Mouse (Mus musculus): ENCODE measurements around the gene Bdh1. TPM values are rescaled to one million over a fixed set of nuclear protein-coding genes. Genes with fewer than 3 reads are reported as not detected.
A peak's percentile ranks its signal among the peaks of the same experiment; 100 is the strongest.

Bdh1 gene
- polyA plus RNA-seq, 1 experiment from 2014 or later = 8.0 TPM

GRCm38 (mm10) chr16:31499681-31500310 lies 77.7 kb downstream of the Bdh1 start:
- no peak overlapping the region for H3K4me3 ChIP-seq (ENCODE audit: low read length)
- no peaks in the 10 kb centered on the region for H3K27me3 ChIP-seq (ENCODE audit: control insufficient read depth, insufficient read depth, low read length)
- no peak overlapping the region for H3K27ac ChIP-seq (ENCODE audit: low read depth, low read length)
- no peaks in the 10 kb centered on the region for H3K9me3 ChIP-seq (ENCODE audit: control insufficient read depth, low read length)
- no peak overlapping the region for H3K4me2 ChIP-seq (replicated peaks; ENCODE audit: low read depth, low read length)
- H3K4me1 ChIP-seq (ENCODE audit: control insufficient read depth, insufficient read depth, low read length) = peaks cover 6% of the 10 kb centered on the region; the same call in 1 of the 2 replicates
- H3K9ac ChIP-seq (ENCODE audit: low read depth, low read length) = no peak overlapping the region
- H3K36me3 ChIP-seq (ENCODE audit: control insufficient read depth, insufficient read depth, low read length) = no peaks in the 10 kb centered on the region
- 67% methylated on average over 11 of the region's 11 CpGs for WGBS
- ATAC-seq (ENCODE audit: low FRiP score, low TSS enrichment) = no peak

DNA sequence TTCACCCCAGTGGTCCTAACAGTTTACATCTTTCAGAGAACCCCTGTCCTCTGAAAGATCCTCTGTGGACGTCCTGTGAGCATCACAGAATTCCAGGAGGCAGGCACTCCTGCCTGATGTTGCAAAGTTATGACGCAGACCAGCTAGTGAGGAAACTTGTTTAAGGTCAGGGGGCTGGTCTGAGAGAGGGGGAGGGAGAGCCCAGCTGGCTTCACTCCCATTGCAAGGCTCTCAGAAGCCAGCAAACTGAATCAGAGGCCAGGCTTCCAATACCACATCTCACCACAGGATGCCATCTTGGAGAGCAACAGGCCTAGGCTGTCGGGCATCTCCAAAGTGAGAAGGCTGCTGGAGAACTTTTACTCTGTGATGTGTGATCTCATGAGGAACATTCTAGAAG lies 78.5 kb downstream of the Bdh1 start:
- H3K27ac ChIP-seq (ENCODE audit: low read depth, low read length) = no peak overlapping the region
- H3K27me3 ChIP-seq (ENCODE audit: control insufficient read depth, insufficient read depth, low read length) = no peaks in the 10 kb centered on the region
- 56% methylated on average over 3 of the region's 3 CpGs for WGBS
- H3K9ac ChIP-seq (ENCODE audit: low read depth, low read length) = no peak overlapping the region
- H3K4me1 ChIP-seq (ENCODE audit: control insufficient read depth, insufficient read depth, low read length) = peaks cover 6% of the 10 kb centered on the region; the same call in 1 of the 2 replicates
- ATAC-seq (ENCODE audit: low FRiP score, low TSS enrichment) = no peak
- H3K4me2 ChIP-seq (replicated peaks; ENCODE audit: low read depth, low read length) = no peak overlapping the region
- H3K4me3 ChIP-seq (ENCODE audit: low read length) = no peak overlapping the region
- H3K36me3 ChIP-seq (ENCODE audit: control insufficient read depth, insufficient read depth, low read length) = no peaks in the 10 kb centered on the region
- no peaks in the 10 kb centered on the region for H3K9me3 ChIP-seq (ENCODE audit: control insufficient read depth, low read length)

DNA sequence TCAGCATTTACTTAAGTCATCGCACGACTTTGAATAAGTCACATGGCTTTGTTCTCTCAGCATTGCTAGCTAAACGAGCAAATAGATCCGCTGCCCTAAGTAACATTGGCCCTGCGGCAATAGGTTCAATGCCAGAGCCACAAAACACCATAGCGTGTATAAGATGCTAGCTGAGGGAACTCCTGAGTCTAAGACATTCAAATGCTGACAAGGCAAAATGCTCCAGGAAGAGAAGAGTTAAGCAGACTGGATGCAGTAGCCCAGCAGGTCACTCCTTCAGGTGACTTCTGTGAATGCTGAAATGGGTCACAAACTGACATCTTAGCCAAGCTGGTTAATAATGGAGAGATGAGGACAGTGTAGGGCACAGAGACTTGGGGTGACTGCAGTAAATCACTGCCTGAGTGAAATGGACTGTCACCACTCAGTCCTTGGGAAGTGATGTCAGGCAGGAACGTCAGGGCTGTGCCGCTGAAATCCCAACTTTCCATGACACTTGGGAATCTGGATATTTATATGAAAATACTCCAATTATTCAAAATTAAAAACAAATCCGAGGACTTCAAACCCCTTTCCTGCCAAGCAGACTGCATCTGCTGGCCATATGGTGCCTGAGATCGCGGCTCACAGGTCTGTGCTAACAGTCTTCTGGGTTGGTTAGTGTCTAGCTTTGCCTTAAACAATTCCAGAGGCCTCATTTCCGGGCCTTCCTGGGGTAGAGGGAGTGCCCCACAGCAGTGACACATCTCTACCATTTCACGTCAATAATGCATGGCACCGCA lies 79.1 kb downstream of the Bdh1 start:
- ATAC-seq (ENCODE audit: low FRiP score, low TSS enrichment) = no peak
- Histone ChIP-seq H3K4me3 (ENCODE audit: low read length) (no peak overlapping the region), H3K36me3 (ENCODE audit: control insufficient read depth, insufficient read depth, low read length) (no peaks in the 10 kb centered on the region), H3K4me2 (replicated peaks; ENCODE audit: low read depth, low read length) (no peak overlapping the region), H3K9me3 (ENCODE audit: control insufficient read depth, low read length) (0 out of 2 replicates have a peak, but pooled peaks cover 3% of the 10 kb centered on the region), H3K27me3 (ENCODE audit: control insufficient read depth, insufficient read depth, low read length) (no peaks in the 10 kb centered on the region), H3K9ac (ENCODE audit: low read depth, low read length) (0 out of 2 replicates have a peak overlapping the region, but pooled peaks have one; percentile 7), H3K27ac (ENCODE audit: low read depth, low read length) (no peak overlapping the region), H3K4me1 (ENCODE audit: control insufficient read depth, insufficient read depth, low read length) (peaks cover 6% of the 10 kb centered on the region; the same call in 1 of the 2 replicates)
- 54% methylated on average over 14 of the region's 14 CpGs for WGBS

- Histone ChIP-seq H3K9me3 (ENCODE audit: control insufficient read depth, low read length) (0 out of 2 replicates have a peak, but pooled peaks cover 3% of the 10 kb centered on the region), H3K27ac (ENCODE audit: low read depth, low read length) (no peak overlapping the region), H3K4me1 (ENCODE audit: control insufficient read depth, insufficient read depth, low read length) (peaks cover 6% of the 10 kb centered on the region; the same call in 1 of the 2 replicates), H3K4me2 (replicated peaks; ENCODE audit: low read depth, low read length) (no peak overlapping the region), H3K4me3 (ENCODE audit: low read length) (no peak overlapping the region), H3K9ac (ENCODE audit: low read depth, low read length) (0 out of 2 replicates have a peak overlapping the region, but pooled peaks have one; percentile 7), H3K27me3 (ENCODE audit: control insufficient read depth, insufficient read depth, low read length) (no peaks in the 10 kb centered on the region), H3K36me3 (ENCODE audit: control insufficient read depth, insufficient read depth, low read length) (no peaks in the 10 kb centered on the region)
- peak; percentile 28; the same call in 1 of the 2 replicates for ATAC-seq (ENCODE audit: low FRiP score, low TSS enrichment)
- WGBS = 60% methylated on average over 14 of the region's 14 CpGs
These were observed 79.8 kb downstream of the Bdh1 start for GRCm38 (mm10) chr16:31501751-31502365.

- Histone ChIP-seq H3K36me3 (ENCODE audit: control insufficient read depth, insufficient read depth, low read length) (no peaks in the 10 kb centered on the region), H3K27ac (ENCODE audit: low read depth, low read length) (no peak overlapping the region), H3K9ac (ENCODE audit: low read depth, low read length) (no peak overlapping the region), H3K4me2 (replicated peaks; ENCODE audit: low read depth, low read length) (0 out of 2 replicates have a peak overlapping the region, but pooled peaks have one; percentile 6), H3K4me1 (ENCODE audit: control insufficient read depth, insufficient read depth, low read length) (peaks cover 7% of the 10 kb centered on the region), H3K27me3 (ENCODE audit: control insufficient read depth, insufficient read depth, low read length) (no peaks in the 10 kb centered on the region), H3K4me3 (ENCODE audit: low read length) (no peak overlapping the region), H3K9me3 (ENCODE audit: control insufficient read depth, low read length) (0 out of 2 replicates have a peak, but pooled peaks cover 3% of the 10 kb centered on the region)
- WGBS = 46% methylated on average over 10 of the region's 10 CpGs
- no peak for ATAC-seq (ENCODE audit: low FRiP score, low TSS enrichment)
These were observed 84.8 kb downstream of the Bdh1 start for GRCm38 (mm10) chr16:31506665-31507456.

DNA sequence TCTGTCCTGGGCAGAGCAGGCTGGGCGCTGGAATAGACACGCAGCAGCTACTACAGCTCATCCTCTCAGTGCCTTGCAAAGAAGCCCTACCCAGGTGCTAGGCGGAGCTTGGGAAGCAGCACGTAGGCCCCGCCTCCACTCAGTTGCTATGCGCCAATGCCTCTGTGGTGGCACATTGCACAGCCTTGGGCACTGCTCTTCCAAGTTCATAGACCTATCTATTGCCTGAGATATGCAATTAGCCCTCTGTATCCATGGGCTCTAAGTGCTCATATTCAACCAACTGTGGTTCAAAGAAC lies 85.3 kb downstream of the Bdh1 start:
- H3K27ac ChIP-seq (ENCODE audit: low read depth, low read length) = no peak overlapping the region
- no peak for ATAC-seq (ENCODE audit: low FRiP score, low TSS enrichment)
- H3K9ac ChIP-seq (ENCODE audit: low read depth, low read length) = no peak overlapping the region
- H3K4me1 ChIP-seq (ENCODE audit: control insufficient read depth, insufficient read depth, low read length) = peaks cover 7% of the 10 kb centered on the region
- H3K4me2 ChIP-seq (replicated peaks; ENCODE audit: low read depth, low read length) = 0 out of 2 replicates have a peak overlapping the region, but pooled peaks have one; percentile 6
- no peaks in the 10 kb centered on the region for H3K36me3 ChIP-seq (ENCODE audit: control insufficient read depth, insufficient read depth, low read length)
- WGBS = 26% methylated on average over 6 of the region's 6 CpGs
- H3K9me3 ChIP-seq (ENCODE audit: control insufficient read depth, low read length) = 0 out of 2 replicates have a peak, but pooled peaks cover 3% of the 10 kb centered on the region
- no peaks in the 10 kb centered on the region for H3K27me3 ChIP-seq (ENCODE audit: control insufficient read depth, insufficient read depth, low read length)
- H3K4me3 ChIP-seq (ENCODE audit: low read length) = no peak overlapping the region

DNA sequence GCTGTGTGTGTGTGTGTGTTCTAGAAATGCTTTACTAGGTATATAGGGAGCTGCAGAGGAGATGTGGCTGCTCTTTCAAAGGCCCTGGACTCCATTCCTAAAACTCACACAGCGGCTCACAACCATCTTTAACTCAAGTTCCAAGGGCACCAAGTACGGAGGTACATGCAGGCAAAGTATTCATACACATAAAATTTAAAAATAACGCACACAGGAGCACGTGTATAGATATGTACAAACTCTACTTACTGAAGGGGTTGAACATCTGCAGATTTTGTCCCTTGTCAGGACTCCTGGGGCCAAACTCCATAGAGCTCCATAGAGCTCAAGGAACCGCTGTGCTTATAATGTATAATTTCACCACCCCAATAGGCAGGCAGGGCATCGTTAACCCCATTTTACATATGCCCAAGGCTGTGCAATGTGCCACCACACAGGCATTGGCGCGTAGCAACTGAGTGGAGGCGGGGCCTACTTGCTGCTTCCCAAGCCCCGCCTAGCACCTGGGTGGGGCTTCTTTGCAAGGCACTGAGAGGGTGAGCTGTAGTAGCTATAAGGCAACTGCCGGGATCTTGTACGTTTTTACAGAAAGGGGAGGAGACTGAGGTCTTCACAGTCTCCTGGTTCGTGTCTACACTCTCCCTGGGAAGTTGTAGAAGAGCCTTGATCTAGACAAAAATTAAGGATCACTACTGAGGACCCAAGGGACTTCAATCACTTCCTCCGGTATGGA lies 85.9 kb downstream of the Bdh1 start:
- H3K4me2 ChIP-seq (replicated peaks; ENCODE audit: low read depth, low read length) = peak overlapping the region; percentile 29; the same call in 1 of the 2 replicates
- no peaks in the 10 kb centered on the region for H3K27me3 ChIP-seq (ENCODE audit: control insufficient read depth, insufficient read depth, low read length)
- H3K9ac ChIP-seq (ENCODE audit: low read depth, low read length) = no peak overlapping the region
- ATAC-seq (ENCODE audit: low FRiP score, low TSS enrichment) = peak; percentile 63
- peaks cover 7% of the 10 kb centered on the region for H3K4me1 ChIP-seq (ENCODE audit: control insufficient read depth, insufficient read depth, low read length)
- 0 out of 2 replicates have a peak, but pooled peaks cover 3% of the 10 kb centered on the region for H3K9me3 ChIP-seq (ENCODE audit: control insufficient read depth, low read length)
- WGBS = 29% methylated on average over 14 of the region's 14 CpGs
- H3K27ac ChIP-seq (ENCODE audit: low read depth, low read length) = peak overlapping the region; percentile 63; the same call in 1 of the 2 replicates
- no peak overlapping the region for H3K4me3 ChIP-seq (ENCODE audit: low read length)
- no peaks in the 10 kb centered on the region for H3K36me3 ChIP-seq (ENCODE audit: control insufficient read depth, insufficient read depth, low read length)

Data from kidney, embryonic 14.5 days (tissue).